Mouse (Mus musculus) heart, embryonic 11.5 days (tissue): ENCODE measurements around the gene Ehd4. TPM values are rescaled to one million over a fixed set of nuclear protein-coding genes. Genes with fewer than 3 reads are reported as not detected.

Experiments used
- ATAC-seq: fragments of 200-750 bp; cut with Nextera tagmentation; replicated peaks from 2 replicates; pipeline ENCODE4 v1.8.0; 2017; ENCODE audit warnings: moderate library complexity; ENCODE audit not compliant: insufficient number of reproducible peaks, low FRiP score, low TSS enrichment
- H3K27ac ChIP-seq: fragments of 300-500 bp; sonication (generic); 2 replicates; pipeline ENCODE4 v1.5.1; 2014; ENCODE audit warnings: mild to moderate bottlenecking, low read depth, low read length
- H3K27me3 ChIP-seq: fragments of 300-500 bp; sonication (generic); 2 replicates; pipeline ENCODE4 v1.6.1; 2014; ENCODE audit warnings: mild to moderate bottlenecking, low read length, mixed read lengths; ENCODE audit not compliant: control insufficient read depth, insufficient read depth
- H3K36me3 ChIP-seq: fragments of 300-500 bp; sonication (generic); 2 replicates; pipeline ENCODE4 v1.6.1; 2014; ENCODE audit warnings: mild to moderate bottlenecking, low read length, moderate library complexity, mixed read lengths; ENCODE audit not compliant: control insufficient read depth, insufficient read depth
- H3K4me1 ChIP-seq: fragments of 300-500 bp; sonication (generic); 2 replicates; pipeline ENCODE4 v1.6.1; 2014; ENCODE audit warnings: low read length; ENCODE audit not compliant: control insufficient read depth, insufficient read depth
- H3K4me2 ChIP-seq: fragments of 300-500 bp; sonication (generic); 2 replicates; pipeline ENCODE4 v1.6.1; 2014; ENCODE audit warnings: mild to moderate bottlenecking, moderate library complexity
- H3K4me3 ChIP-seq: fragments of 300-500 bp; sonication (generic); 2 replicates; pipeline ENCODE4 v1.5.1; 2014; ENCODE audit warnings: low read depth, low read length
- H3K9ac ChIP-seq: fragments of 300-500 bp; sonication (generic); 2 replicates; pipeline ENCODE4 v1.6.1; 2014; ENCODE audit warnings: mild to moderate bottlenecking, low read depth, low read length, moderate library complexity
- H3K9me3 ChIP-seq: fragments of 300-500 bp; sonication (generic); replicated peaks from 2 replicates; pipeline ENCODE4 v1.6.1; 2016; ENCODE audit warnings: low read length; ENCODE audit not compliant: control insufficient read depth
- WGBS: fragments of 180-500 bp; shearing (Covaris S2); extraction: QIAGEN DNeasy Blood & Tissue Kit; methylation state at CpG from one replicate; pipeline ENCODE4 v1.1.7; 2014; ENCODE audit not compliant: insufficient replicate concordance; 5-methylcytosine and 5-hydroxymethylcytosine counted together
- polyA plus RNA-seq: library from polyadenylated mRNA; unstranded; fragments of >200 nt; fragmentation: Nextera tagmentation; extraction: Ambion mirVana; gene quantifications from 2 replicates; pipeline ENCODE4 v1.2.1, GENCODE M21; 2014

Gene Ehd4
- polyA plus RNA-seq, 1 experiment from 2014 or later = 113 TPM

GRCm38 (mm10) chr2:120074096-120074495, 80.3 kb downstream of the Ehd4 start:
- H3K27me3 ChIP-seq = peaks cover 22% of the 10 kb centered on the region
- H3K4me2 ChIP-seq = no peak overlapping the region
- H3K4me1 ChIP-seq = 0 out of 2 replicates have a peak, but pooled peaks cover 8% of the 10 kb centered on the region
- H3K4me3 ChIP-seq = no peak overlapping the region
- H3K27ac ChIP-seq = no peak overlapping the region
- H3K36me3 ChIP-seq = no peaks in the 10 kb centered on the region
- no peaks in the 10 kb centered on the region for H3K9me3 ChIP-seq
- no peak overlapping the region for H3K9ac ChIP-seq
- ATAC-seq = no peak
- 74% methylated on average over 4 of the region's 4 CpGs for WGBS

DNA sequence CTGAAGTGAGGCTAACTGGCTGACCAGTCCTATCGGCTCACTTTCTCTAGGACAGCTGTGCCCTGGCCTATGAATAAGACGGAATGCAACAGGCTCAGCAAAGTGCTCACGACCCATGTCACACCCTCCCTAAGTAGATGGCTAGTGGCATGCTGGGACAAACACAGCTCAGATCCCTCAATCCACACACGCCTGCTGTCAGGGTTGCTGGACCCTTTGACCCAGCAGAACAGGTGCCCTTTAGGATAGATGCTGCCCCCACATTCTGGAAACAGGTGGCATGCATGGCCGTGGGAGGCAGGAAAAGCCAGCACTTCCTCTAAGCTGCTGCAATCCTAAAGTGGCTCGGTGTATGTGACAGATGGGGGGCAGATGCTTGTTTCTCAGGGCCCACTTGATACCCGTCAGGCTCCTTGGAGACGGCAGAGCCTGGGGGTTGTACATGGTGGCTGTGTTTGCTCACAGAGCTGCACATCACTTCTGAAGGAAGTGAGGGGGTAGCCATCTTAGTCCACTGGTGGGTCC, 84.9 kb downstream of the Ehd4 start:
- no peak overlapping the region for H3K27ac ChIP-seq
- H3K4me3 ChIP-seq = no peak overlapping the region
- no peak overlapping the region for H3K9ac ChIP-seq
- H3K4me1 ChIP-seq = no peaks in the 10 kb centered on the region
- no peak for ATAC-seq
- H3K9me3 ChIP-seq = no peaks in the 10 kb centered on the region
- peaks cover 5% of the 10 kb centered on the region; the same call in 1 of the 2 replicates for H3K27me3 ChIP-seq
- H3K4me2 ChIP-seq = no peak overlapping the region
- H3K36me3 ChIP-seq = no peaks in the 10 kb centered on the region
- WGBS = 70% methylated on average over 8 of the region's 8 CpGs

DNA sequence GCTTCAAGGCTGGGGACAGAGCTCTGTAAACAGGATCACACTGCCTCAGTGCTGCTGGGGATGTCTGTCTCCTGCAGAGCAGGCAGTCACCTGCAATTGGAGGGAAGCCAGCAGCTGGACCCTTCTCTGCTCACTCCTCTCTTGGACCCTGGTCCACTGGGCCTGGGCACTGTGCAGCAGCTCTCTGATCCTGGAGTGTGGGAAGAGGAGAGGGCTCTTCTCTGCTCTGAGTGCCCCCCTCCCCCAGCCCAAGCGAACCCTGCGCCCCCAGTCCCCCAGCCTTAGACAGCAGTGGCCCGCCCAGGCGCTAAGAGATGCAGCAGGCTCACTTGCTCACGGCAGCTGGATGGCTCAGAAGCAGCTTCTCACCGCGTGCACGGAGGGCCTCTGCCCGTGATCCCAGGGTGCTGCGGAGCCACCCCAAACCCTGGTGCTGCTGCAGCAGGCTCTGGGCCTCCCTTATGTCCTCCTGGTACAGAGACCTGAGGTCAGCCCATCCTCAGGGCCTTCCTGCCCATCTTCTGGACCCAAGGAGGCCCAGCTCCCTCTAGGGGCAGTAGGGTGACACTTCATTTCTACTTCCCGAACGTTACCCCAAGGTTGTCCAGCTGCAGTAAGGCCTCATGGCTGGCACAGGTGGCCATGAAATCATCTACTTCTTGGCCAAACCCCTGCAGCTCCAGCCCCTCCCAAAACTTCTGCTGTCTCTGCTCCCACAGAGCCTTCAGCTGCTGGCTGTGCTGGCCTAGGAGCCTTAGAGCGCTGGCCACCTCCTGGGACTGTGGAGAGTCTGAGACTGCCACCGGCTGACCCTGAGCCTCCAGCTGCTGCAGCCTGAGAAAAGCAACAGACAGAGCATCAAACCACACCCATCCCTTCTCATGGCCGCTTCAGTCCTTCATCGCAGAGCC, 85.6 kb downstream of the Ehd4 start:
- H3K4me2 ChIP-seq = no peak overlapping the region
- H3K36me3 ChIP-seq = no peaks in the 10 kb centered on the region
- H3K9me3 ChIP-seq = no peaks in the 10 kb centered on the region
- no peak for ATAC-seq
- H3K4me3 ChIP-seq = no peak overlapping the region
- no peaks in the 10 kb centered on the region for H3K4me1 ChIP-seq
- peaks cover 5% of the 10 kb centered on the region; the same call in 1 of the 2 replicates for H3K27me3 ChIP-seq
- 41% methylated on average over 16 of the region's 16 CpGs for WGBS
- no peak overlapping the region for H3K9ac ChIP-seq
- H3K27ac ChIP-seq = no peak overlapping the region

- Histone ChIP-seq H3K27me3 (peaks cover 9% of the 10 kb centered on the region; the same call in 1 of the 2 replicates), H3K9ac (no peak overlapping the region), H3K27ac (no peak overlapping the region), H3K4me2 (no peak overlapping the region), H3K36me3 (no peaks in the 10 kb centered on the region), H3K4me1 (no peaks in the 10 kb centered on the region), H3K4me3 (no peak overlapping the region), H3K9me3 (no peaks in the 10 kb centered on the region)
- no peak for ATAC-seq
- 69% methylated on average over 3 of the region's 3 CpGs for WGBS
These were observed 88.2 kb downstream of the Ehd4 start for GRCm38 (mm10) chr2:120066224-120066623.

DNA sequence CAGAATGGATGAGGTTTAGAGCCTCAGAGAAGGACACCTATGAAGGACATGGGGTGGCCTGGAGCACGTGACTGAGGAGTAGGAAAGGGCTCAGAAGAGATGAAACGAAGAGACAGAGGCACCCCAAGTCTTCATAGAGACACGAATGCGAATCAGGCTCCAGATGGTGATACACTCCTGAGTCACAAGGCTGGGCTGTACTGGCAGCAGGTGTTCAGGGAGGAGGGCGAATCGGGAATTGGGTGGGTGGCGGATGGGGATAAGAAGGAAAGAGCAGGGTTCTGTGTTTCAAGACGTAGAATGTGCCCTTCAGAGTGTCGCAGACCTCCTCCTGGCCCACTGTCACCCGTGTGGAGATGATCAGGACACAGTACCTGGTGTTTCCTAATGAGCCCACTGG, 89.2 kb downstream of the Ehd4 start:
- no peak for ATAC-seq
- no peaks in the 10 kb centered on the region for H3K9me3 ChIP-seq
- H3K9ac ChIP-seq = no peak overlapping the region
- H3K4me1 ChIP-seq = no peaks in the 10 kb centered on the region
- no peaks in the 10 kb centered on the region for H3K36me3 ChIP-seq
- 84% methylated on average over 10 of the region's 10 CpGs for WGBS
- no peak overlapping the region for H3K4me2 ChIP-seq
- H3K4me3 ChIP-seq = no peak overlapping the region
- H3K27ac ChIP-seq = no peak overlapping the region
- peaks cover 9% of the 10 kb centered on the region; the same call in 1 of the 2 replicates for H3K27me3 ChIP-seq

DNA sequence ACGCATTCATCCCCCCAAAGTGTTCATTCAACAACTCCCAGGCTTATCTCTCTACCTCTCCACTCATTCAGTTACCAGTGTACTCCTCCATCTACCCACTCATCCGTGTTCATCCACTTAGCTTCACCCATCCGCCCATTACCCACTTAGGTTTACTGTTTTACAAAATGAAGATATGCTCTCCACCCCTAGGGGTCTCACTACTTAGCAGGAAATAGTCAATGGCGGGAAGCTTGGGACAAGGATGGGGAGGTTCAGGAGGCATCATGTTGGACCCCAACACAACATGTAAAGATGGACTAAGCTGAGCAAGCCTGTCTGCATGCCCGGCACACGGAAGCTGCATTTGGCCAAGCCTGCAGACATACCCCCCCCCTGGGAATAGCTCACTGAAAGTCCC, 89.8 kb downstream of the Ehd4 start:
- no peak overlapping the region for H3K4me2 ChIP-seq
- no peaks in the 10 kb centered on the region for H3K9me3 ChIP-seq
- H3K4me3 ChIP-seq = no peak overlapping the region
- no peak overlapping the region for H3K9ac ChIP-seq
- ATAC-seq = no peak
- H3K27me3 ChIP-seq = peaks cover 9% of the 10 kb centered on the region; the same call in 1 of the 2 replicates
- no peak overlapping the region for H3K27ac ChIP-seq
- H3K4me1 ChIP-seq = no peaks in the 10 kb centered on the region
- no peaks in the 10 kb centered on the region for H3K36me3 ChIP-seq
- WGBS = 74% methylated on average over 6 of the region's 6 CpGs

- Histone ChIP-seq H3K27me3 (peaks cover 16% of the 10 kb centered on the region; the same call in 1 of the 2 replicates), H3K9ac (no peak overlapping the region), H3K36me3 (no peaks in the 10 kb centered on the region), H3K4me1 (no peaks in the 10 kb centered on the region), H3K27ac (no peak overlapping the region), H3K4me2 (no peak overlapping the region), H3K4me3 (no peak overlapping the region), H3K9me3 (no peaks in the 10 kb centered on the region)
- WGBS = 84% methylated on average over 8 of the region's 8 CpGs
- no peak for ATAC-seq
These were observed 92.2 kb downstream of the Ehd4 start for GRCm38 (mm10) chr2:120062248-120062647.

- Histone ChIP-seq H3K36me3 (no peaks in the 10 kb centered on the region), H3K27ac (no peak overlapping the region), H3K4me3 (no peak overlapping the region), H3K9ac (no peak overlapping the region), H3K4me2 (no peak overlapping the region), H3K27me3 (peaks cover 16% of the 10 kb centered on the region; the same call in 1 of the 2 replicates), H3K9me3 (no peaks in the 10 kb centered on the region), H3K4me1 (no peaks in the 10 kb centered on the region; the same call in 1 of the 2 replicates)
- ATAC-seq = no peak
- WGBS = 70% methylated on average over 9 of the region's 9 CpGs
These were observed 93.8 kb downstream of the Ehd4 start for GRCm38 (mm10) chr2:120060651-120061050.
